Mouse (Mus musculus) lung, postnatal 0 days (tissue): ENCODE data around the gene Slc12a9. TPM values are rescaled to one million over a fixed set of nuclear protein-coding genes. Genes with fewer than 3 reads are reported as not detected.

Experiments used
- ATAC-seq: fragments of 200-750 bp; cut with Nextera tagmentation; 2 replicates; pipeline ENCODE4 v1.8.0; 2017; ENCODE audit warnings: moderate library complexity
- DNase-seq: peaks from one replicate; pipeline ENCODE4 v3.0.0-alpha.2; 2016; ENCODE audit warnings: low spot score
- H3K27ac ChIP-seq: fragments of 300-500 bp; sonication (generic); 2 replicates; pipeline ENCODE4 v1.5.1; 2014; ENCODE audit warnings: antibody characterized with exemption, mild to moderate bottlenecking, low read length, mixed read lengths
- H3K27me3 ChIP-seq: fragments of 300-500 bp; sonication (generic); replicated peaks from 2 replicates; pipeline ENCODE4 v1.6.1; 2014; ENCODE audit warnings: low read length, mixed read lengths; ENCODE audit not compliant: insufficient read depth
- H3K36me3 ChIP-seq: fragments of 300-500 bp; sonication (generic); 2 replicates; pipeline ENCODE4 v1.6.1; 2014; ENCODE audit warnings: low read length, mixed read lengths; ENCODE audit not compliant: insufficient read depth
- H3K4me1 ChIP-seq: fragments of 300-500 bp; sonication (generic); 2 replicates; pipeline ENCODE4 v1.6.1; 2014; ENCODE audit warnings: antibody characterized with exemption, low read depth, low read length, mixed read lengths; ENCODE audit not compliant: insufficient read depth
- H3K4me2 ChIP-seq: fragments of 300-500 bp; sonication (generic); replicated peaks from 2 replicates; pipeline ENCODE4 v1.6.1; 2014; ENCODE audit warnings: low read depth, mild to moderate bottlenecking, low read length, moderate library complexity, mixed read lengths
- H3K4me3 ChIP-seq: fragments of 300-500 bp; sonication (generic); 2 replicates; pipeline ENCODE4 v1.5.1; 2014; ENCODE audit warnings: low read depth, low read length
- H3K9ac ChIP-seq: fragments of 300-500 bp; sonication (generic); replicated peaks from 2 replicates; pipeline ENCODE4 v1.6.1; 2014; ENCODE audit warnings: low read depth, mild to moderate bottlenecking
- H3K9me3 ChIP-seq: fragments of 300-500 bp; sonication (generic); 2 replicates; pipeline ENCODE4 v1.6.1; 2016; ENCODE audit warnings: low read length, mixed read lengths
- CTCF ChIP-seq: IDR thresholded peaks from 2 replicates; pipeline ENCODE4 v1.5.1; 2016; ENCODE audit warnings: antibody characterized with exemption, mild to moderate bottlenecking
- EP300 ChIP-seq: IDR thresholded peaks from 2 replicates; pipeline ENCODE4 v1.6.1; 2016; ENCODE audit warnings: antibody characterized with exemption, mild to moderate bottlenecking, control low read depth
- WGBS: fragments of 180-500 bp; shearing (Covaris S2); extraction: QIAGEN DNeasy Blood & Tissue Kit; methylation state at CpG from one replicate; pipeline ENCODE4 v1.1.7; 2014; 5-methylcytosine and 5-hydroxymethylcytosine counted together
- polyA plus RNA-seq: library from polyadenylated mRNA; unstranded; fragments of >200 nt; fragmentation: Nextera tagmentation; extraction: Ambion mirVana; gene quantifications from 2 replicates; pipeline ENCODE4 v1.2.1, GENCODE M21; 2015

The Slc12a9 gene
- polyA plus RNA-seq, 1 experiment from 2014 or later = 8.2 TPM

DNA sequence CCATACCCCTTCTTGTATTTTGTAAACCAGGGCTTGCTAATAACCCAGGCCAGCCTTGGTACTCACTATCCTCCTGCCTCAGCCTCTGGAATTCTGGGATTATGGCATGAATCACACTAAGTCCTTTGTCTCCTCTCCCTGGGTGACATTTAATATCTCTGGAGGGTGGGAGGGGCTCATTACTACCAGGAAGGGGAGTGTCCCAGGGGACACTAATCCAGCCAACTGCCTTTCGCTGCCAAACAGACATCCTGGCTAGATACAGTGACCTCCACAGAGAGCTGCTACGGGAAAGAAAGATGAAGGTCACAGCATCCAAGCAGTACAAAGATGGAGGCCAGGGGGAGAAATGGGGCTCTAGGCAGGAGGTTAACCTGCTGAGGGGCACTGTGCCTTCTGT is 42.2 kb upstream of the Slc12a9 start:
- WGBS = 22% methylated on average over 2 of the region's 2 CpGs
- Histone ChIP-seq H3K9ac (no peak overlapping the region), H3K4me2 (no peak overlapping the region), H3K9me3 (no peaks in the 10 kb centered on the region), H3K27ac (peak overlapping the region; percentile 23), H3K4me3 (no peak overlapping the region), H3K36me3 (peaks cover 25% of the 10 kb centered on the region), H3K4me1 (no peaks in the 10 kb centered on the region), H3K27me3 (no peaks in the 10 kb centered on the region)
- ATAC-seq (peak; percentile 43), DNase-seq (peak; percentile 64)
- no peak for TF ChIP-seq EP300
- TF ChIP-seq CTCF = no peak

DNA sequence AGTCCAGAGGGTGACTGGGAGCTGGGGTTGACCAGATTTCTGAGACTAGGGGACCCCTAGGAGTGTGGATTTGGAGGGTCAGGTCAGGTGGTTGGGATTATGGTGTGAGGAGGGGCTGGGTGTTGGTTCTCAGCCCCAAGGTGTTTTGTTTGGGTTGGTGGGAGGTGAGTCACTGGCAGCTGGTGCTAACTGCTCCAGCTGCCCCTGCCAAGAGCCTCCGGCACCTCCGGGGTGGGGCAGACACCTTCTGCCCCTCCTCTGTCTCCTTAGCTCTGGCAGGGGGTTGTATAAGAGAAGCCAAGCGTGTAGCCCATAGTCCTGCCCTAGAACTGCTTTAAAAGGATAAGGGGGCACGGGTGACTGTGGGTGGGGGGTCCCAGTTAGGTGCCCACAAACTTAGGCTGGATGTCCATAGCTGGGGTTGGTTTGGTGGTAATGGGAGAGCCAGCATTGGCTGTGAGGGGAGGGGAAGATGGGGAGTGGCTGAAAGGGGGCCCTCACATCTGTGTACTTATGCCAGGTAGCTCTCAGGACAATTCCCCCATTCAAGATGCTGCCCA is 41.2 kb upstream of the Slc12a9 start:
- 49% methylated on average over 4 of the region's 4 CpGs for WGBS
- no peak for DNase-seq
- H3K4me3 ChIP-seq = no peak overlapping the region
- H3K4me2 ChIP-seq = no peak overlapping the region
- no peaks in the 10 kb centered on the region for H3K27me3 ChIP-seq
- H3K9me3 ChIP-seq = no peaks in the 10 kb centered on the region
- H3K36me3 ChIP-seq = peaks cover 28% of the 10 kb centered on the region
- TF ChIP-seq CTCF (no peak), EP300 (no peak)
- no peak overlapping the region for H3K9ac ChIP-seq
- ATAC-seq = no peak
- no peak overlapping the region for H3K27ac ChIP-seq
- no peaks in the 10 kb centered on the region for H3K4me1 ChIP-seq

DNA sequence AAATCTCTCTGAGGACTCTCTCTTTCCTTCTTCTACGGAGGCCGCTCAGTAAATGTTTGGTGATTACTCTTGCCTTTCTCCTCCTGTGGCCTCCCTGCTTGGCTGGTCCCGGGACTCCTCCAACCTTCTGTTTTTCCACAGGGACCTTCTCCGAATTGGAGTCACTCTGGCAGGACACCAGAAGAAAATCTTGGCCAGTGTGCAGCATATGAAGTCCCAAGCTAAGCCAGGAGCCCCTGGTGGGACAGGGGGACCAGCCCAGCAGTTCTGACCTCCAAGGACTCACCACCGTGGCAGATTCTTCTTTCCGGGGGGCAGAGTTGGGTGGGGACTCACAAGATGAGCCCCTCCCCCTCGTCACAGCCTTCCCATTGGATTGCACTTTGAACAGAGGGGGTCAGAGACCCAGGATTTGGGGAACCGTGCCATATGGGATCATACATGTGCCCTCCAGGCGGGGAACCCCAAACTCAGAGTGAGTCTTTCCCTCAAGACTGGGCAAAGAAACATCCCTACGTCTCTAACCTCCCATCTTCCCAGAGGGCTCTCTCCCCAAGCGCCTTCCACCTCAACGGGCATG is 40.1 kb upstream of the Slc12a9 start:
- H3K9me3 ChIP-seq = no peaks in the 10 kb centered on the region
- H3K36me3 ChIP-seq = peaks cover 39% of the 10 kb centered on the region
- DNase-seq (no peak), ATAC-seq (no peak)
- no peaks in the 10 kb centered on the region for H3K27me3 ChIP-seq
- no peak overlapping the region for H3K4me2 ChIP-seq
- no peak overlapping the region for H3K4me3 ChIP-seq
- no peaks in the 10 kb centered on the region for H3K4me1 ChIP-seq
- H3K27ac ChIP-seq = no peak overlapping the region
- TF ChIP-seq CTCF (no peak), EP300 (no peak)
- WGBS = 65% methylated on average over 12 of the region's 12 CpGs
- H3K9ac ChIP-seq = no peak overlapping the region

DNA sequence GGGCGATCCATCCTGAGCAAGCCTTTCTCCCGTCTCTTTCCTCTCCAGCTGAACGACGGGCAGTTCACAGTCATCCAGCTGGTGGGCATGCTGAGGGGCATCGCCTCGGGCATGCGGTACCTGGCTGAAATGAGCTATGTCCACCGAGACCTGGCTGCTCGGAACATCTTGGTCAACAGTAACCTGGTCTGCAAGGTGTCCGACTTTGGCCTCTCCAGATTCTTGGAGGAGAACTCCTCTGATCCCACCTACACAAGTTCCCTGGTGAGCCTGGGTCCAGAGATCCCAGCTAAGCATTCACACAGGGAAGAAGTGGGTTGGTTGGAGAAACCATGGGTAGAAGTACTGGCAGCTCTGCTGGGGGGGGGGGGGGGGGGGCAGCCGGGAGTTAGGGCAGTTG is 36.3 kb upstream of the Slc12a9 start:
- Histone ChIP-seq H3K36me3 (peaks cover 72% of the 10 kb centered on the region), H3K4me2 (no peak overlapping the region), H3K4me3 (no peak overlapping the region), H3K9me3 (no peaks in the 10 kb centered on the region), H3K9ac (no peak overlapping the region), H3K27ac (no peak overlapping the region), H3K27me3 (no peaks in the 10 kb centered on the region), H3K4me1 (no peaks in the 10 kb centered on the region)
- no peak for DNase-seq
- 94% methylated on average over 11 of the region's 11 CpGs for WGBS
- ATAC-seq = no peak
- TF ChIP-seq EP300 (no peak), CTCF (no peak)

DNA sequence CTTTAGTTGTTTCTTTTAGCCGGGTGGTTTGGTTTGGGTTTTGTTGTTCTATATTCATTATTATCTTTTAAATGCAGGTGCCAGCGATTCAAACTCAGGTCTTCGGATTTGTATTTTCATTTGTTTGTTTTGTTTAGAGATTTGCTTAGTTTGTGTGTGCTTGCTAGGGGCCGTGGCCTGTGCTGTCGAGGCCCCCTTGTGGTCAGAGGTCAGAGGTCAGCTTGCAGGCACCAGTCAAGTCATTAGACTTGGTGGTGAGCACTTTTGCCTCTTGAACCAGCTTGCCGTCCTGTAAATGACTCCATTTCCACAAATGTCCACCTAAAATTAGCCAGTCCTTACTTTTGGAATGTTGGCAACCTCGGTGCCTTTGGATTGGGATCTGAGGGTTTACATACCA is 25.0 kb upstream of the Slc12a9 start:
- Histone ChIP-seq H3K4me3 (no peak overlapping the region), H3K36me3 (peaks cover 47% of the 10 kb centered on the region), H3K4me1 (no peaks in the 10 kb centered on the region), H3K4me2 (no peak overlapping the region), H3K27ac (no peak overlapping the region), H3K9me3 (no peaks in the 10 kb centered on the region), H3K27me3 (no peaks in the 10 kb centered on the region), H3K9ac (no peak overlapping the region)
- DNase-seq (no peak), ATAC-seq (no peak)
- no peak for TF ChIP-seq EP300
- peak; percentile 46 for TF ChIP-seq CTCF
- 31% methylated on average over 7 of the region's 7 CpGs for WGBS

DNA sequence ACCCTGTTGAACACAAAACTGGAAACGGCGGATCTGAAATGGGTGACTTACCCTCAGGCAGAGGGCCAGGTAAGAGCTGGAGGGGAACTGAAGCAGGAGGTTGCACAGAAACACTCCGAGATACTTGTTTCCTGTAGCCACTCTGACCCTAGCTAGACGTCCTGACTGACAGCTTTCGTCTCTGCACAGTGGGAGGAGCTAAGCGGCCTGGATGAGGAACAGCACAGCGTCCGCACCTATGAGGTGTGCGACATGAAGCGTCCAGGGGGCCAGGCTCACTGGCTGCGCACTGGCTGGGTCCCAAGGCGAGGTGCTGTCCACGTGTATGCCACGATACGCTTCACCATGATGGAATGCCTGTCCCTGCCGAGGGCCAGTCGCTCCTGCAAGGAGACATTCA is 20.7 kb upstream of the Slc12a9 start:
- H3K27me3 ChIP-seq = no peaks in the 10 kb centered on the region
- TF ChIP-seq EP300 (no peak), CTCF (no peak)
- H3K4me1 ChIP-seq = peaks cover 6% of the 10 kb centered on the region
- no peak overlapping the region for H3K9ac ChIP-seq
- ATAC-seq (no peak), DNase-seq (no peak)
- H3K9me3 ChIP-seq = no peaks in the 10 kb centered on the region
- WGBS = 68% methylated on average over 17 of the region's 17 CpGs
- peak overlapping the region; percentile 12; the same call in 1 of the 2 replicates for H3K4me3 ChIP-seq
- 0 out of 2 replicates have a peak overlapping the region, but pooled peaks have one; percentile 0 for H3K4me2 ChIP-seq
- no peak overlapping the region for H3K27ac ChIP-seq
- peaks cover 16% of the 10 kb centered on the region for H3K36me3 ChIP-seq
